Mouse (Mus musculus): ENCODE results near the gene A630076J17Rik. TPM values are rescaled to one million over a fixed set of nuclear protein-coding genes. Genes with fewer than 3 reads are reported as not detected.

The A630076J17Rik gene
- total RNA-seq (2014; rRNA removed; ENCODE audit: low replicate concordance) (0.15 TPM in 1 of 2 replicates, not detected in the other), polyA plus RNA-seq (2015; fragmentation: Nextera tagmentation; extraction: Ambion mirVana) (0.11 and 0.25 TPM in 2 replicates)

- no peak for ATAC-seq (ENCODE audit: insufficient read depth, low read depth)
- no peak within 1 kb of the TSS for H3K4me2 ChIP-seq (ENCODE audit: low read depth, low read length)
- H3K27me3 ChIP-seq (ENCODE audit: control insufficient read depth, insufficient read depth, low read length), result peaks cover 7% of the 10 kb centered on the region; the same call in 1 of the 2 replicates
- TF ChIP-seq CTCF (IDR thresholded peaks at IDR 0.05; ENCODE audit: low read depth), result no peak
- H3K9ac ChIP-seq (replicated peaks; ENCODE audit: low read depth, low read length), result no peak within 1 kb of the TSS
- 40% methylated on average over 1 of the region's 1 CpGs for WGBS
- H3K27ac ChIP-seq (ENCODE audit: low read depth), result no peak within 1 kb of the TSS
- H3K9me3 ChIP-seq (replicated peaks; ENCODE audit: control insufficient read depth, low read length), result no peaks in the 10 kb centered on the region
- no peaks in the 10 kb centered on the region; the same call in 1 of the 2 replicates for H3K4me1 ChIP-seq (ENCODE audit: control insufficient read depth, insufficient read depth)
- DNase-seq (ENCODE audit: low spot score), result no peak
- no peak within 1 kb of the TSS for H3K4me3 ChIP-seq (ENCODE audit: low read depth, low read length)
- H3K36me3 ChIP-seq (replicated peaks; ENCODE audit: control insufficient read depth, insufficient read depth, low read length), result no peaks in the 10 kb centered on the region
Observed at GRCm38 (mm10) chr3:107230527-107230926, at the start of gene A630076J17Rik. A630076J17Rik (plus strand) TSS chr3:107230614.

GRCm38 (mm10) chr3:107180860-107181259, 49.6 kb upstream of the A630076J17Rik start:
- H3K27me3 ChIP-seq (ENCODE audit: control insufficient read depth, insufficient read depth, low read length), result no peaks in the 10 kb centered on the region
- no peak overlapping the region for H3K4me3 ChIP-seq (ENCODE audit: low read depth, low read length)
- DNase-seq (ENCODE audit: low spot score) (no peak), ATAC-seq (ENCODE audit: insufficient read depth, low read depth) (no peak)
- no peaks in the 10 kb centered on the region for H3K36me3 ChIP-seq (replicated peaks; ENCODE audit: control insufficient read depth, insufficient read depth, low read length)
- H3K9ac ChIP-seq (replicated peaks; ENCODE audit: low read depth, low read length), result no peak overlapping the region
- TF ChIP-seq CTCF (IDR thresholded peaks at IDR 0.05; ENCODE audit: low read depth), result no peak
- no peak for TF ChIP-seq EP300 (IDR thresholded peaks at IDR 0.05; ENCODE audit: low read depth)
- no peak overlapping the region for H3K27ac ChIP-seq (ENCODE audit: low read depth)
- no peaks in the 10 kb centered on the region for H3K9me3 ChIP-seq (replicated peaks; ENCODE audit: control insufficient read depth, low read length)
- no peaks in the 10 kb centered on the region for H3K4me1 ChIP-seq (ENCODE audit: control insufficient read depth, insufficient read depth)
- H3K4me2 ChIP-seq (ENCODE audit: low read depth, low read length), result no peak overlapping the region
- 62% methylated on average over 2 of the region's 2 CpGs for WGBS

GRCm38 (mm10) chr3:107182756-107183155, 47.7 kb upstream of the A630076J17Rik start, which contains the start of gene Kcna10:
Kcna10 (plus strand) TSS chr3:107183056.
- TF ChIP-seq CTCF (IDR thresholded peaks at IDR 0.05; ENCODE audit: low read depth), result no peak
- no peak for TF ChIP-seq EP300 (IDR thresholded peaks at IDR 0.05; ENCODE audit: low read depth)
- ATAC-seq (ENCODE audit: insufficient read depth, low read depth) (no peak), DNase-seq (ENCODE audit: low spot score) (no peak)
- H3K4me3 ChIP-seq (ENCODE audit: low read depth, low read length), result no peak within 1 kb of the TSS
- H3K9me3 ChIP-seq (replicated peaks; ENCODE audit: control insufficient read depth, low read length), result no peaks in the 10 kb centered on the region
- no peak within 1 kb of the TSS for H3K27ac ChIP-seq (ENCODE audit: low read depth)
- H3K27me3 ChIP-seq (ENCODE audit: control insufficient read depth, insufficient read depth, low read length), result no peaks in the 10 kb centered on the region
- H3K9ac ChIP-seq (replicated peaks; ENCODE audit: low read depth, low read length), result no peak within 1 kb of the TSS
- WGBS, result 68% methylated on average over 1 of the region's 1 CpGs
- H3K4me1 ChIP-seq (ENCODE audit: control insufficient read depth, insufficient read depth), result no peaks in the 10 kb centered on the region
- H3K4me2 ChIP-seq (ENCODE audit: low read depth, low read length), result no peak within 1 kb of the TSS
- no peaks in the 10 kb centered on the region for H3K36me3 ChIP-seq (replicated peaks; ENCODE audit: control insufficient read depth, insufficient read depth, low read length)

GRCm38 (mm10) chr3:107183178-107183577, 47.2 kb upstream of the A630076J17Rik start:
- Histone ChIP-seq H3K4me1 (ENCODE audit: control insufficient read depth, insufficient read depth) (no peaks in the 10 kb centered on the region), H3K4me3 (ENCODE audit: low read depth, low read length) (no peak overlapping the region), H3K9me3 (replicated peaks; ENCODE audit: control insufficient read depth, low read length) (no peaks in the 10 kb centered on the region), H3K27me3 (ENCODE audit: control insufficient read depth, insufficient read depth, low read length) (no peaks in the 10 kb centered on the region), H3K27ac (ENCODE audit: low read depth) (no peak overlapping the region), H3K9ac (replicated peaks; ENCODE audit: low read depth, low read length) (no peak overlapping the region), H3K4me2 (ENCODE audit: low read depth, low read length) (no peak overlapping the region), H3K36me3 (replicated peaks; ENCODE audit: control insufficient read depth, insufficient read depth, low read length) (no peaks in the 10 kb centered on the region)
- no peak for TF ChIP-seq EP300 (IDR thresholded peaks at IDR 0.05; ENCODE audit: low read depth)
- TF ChIP-seq CTCF (IDR thresholded peaks at IDR 0.05; ENCODE audit: low read depth), result no peak
- DNase-seq (ENCODE audit: low spot score) (no peak), ATAC-seq (ENCODE audit: insufficient read depth, low read depth) (no peak)
- 73% methylated on average over 3 of the region's 3 CpGs for WGBS

- no peak for DNase-seq (ENCODE audit: low spot score)
- WGBS, result 73% methylated on average over 3 of the region's 3 CpGs
- no peaks in the 10 kb centered on the region for H3K36me3 ChIP-seq (replicated peaks; ENCODE audit: control insufficient read depth, insufficient read depth, low read length)
- no peak for ATAC-seq (ENCODE audit: insufficient read depth, low read depth)
- H3K4me1 ChIP-seq (ENCODE audit: control insufficient read depth, insufficient read depth), result no peaks in the 10 kb centered on the region
- TF ChIP-seq CTCF (IDR thresholded peaks at IDR 0.05; ENCODE audit: low read depth), result no peak
- no peak for TF ChIP-seq EP300 (IDR thresholded peaks at IDR 0.05; ENCODE audit: low read depth)
- H3K27ac ChIP-seq (ENCODE audit: low read depth), result no peak overlapping the region
- no peaks in the 10 kb centered on the region for H3K9me3 ChIP-seq (replicated peaks; ENCODE audit: control insufficient read depth, low read length)
- H3K4me2 ChIP-seq (ENCODE audit: low read depth, low read length), result no peak overlapping the region
- H3K9ac ChIP-seq (replicated peaks; ENCODE audit: low read depth, low read length), result no peak overlapping the region
- H3K4me3 ChIP-seq (ENCODE audit: low read depth, low read length), result no peak overlapping the region
- H3K27me3 ChIP-seq (ENCODE audit: control insufficient read depth, insufficient read depth, low read length), result no peaks in the 10 kb centered on the region
Observed at GRCm38 (mm10) chr3:107185597-107185996, 44.8 kb upstream of the A630076J17Rik start.

DNA sequence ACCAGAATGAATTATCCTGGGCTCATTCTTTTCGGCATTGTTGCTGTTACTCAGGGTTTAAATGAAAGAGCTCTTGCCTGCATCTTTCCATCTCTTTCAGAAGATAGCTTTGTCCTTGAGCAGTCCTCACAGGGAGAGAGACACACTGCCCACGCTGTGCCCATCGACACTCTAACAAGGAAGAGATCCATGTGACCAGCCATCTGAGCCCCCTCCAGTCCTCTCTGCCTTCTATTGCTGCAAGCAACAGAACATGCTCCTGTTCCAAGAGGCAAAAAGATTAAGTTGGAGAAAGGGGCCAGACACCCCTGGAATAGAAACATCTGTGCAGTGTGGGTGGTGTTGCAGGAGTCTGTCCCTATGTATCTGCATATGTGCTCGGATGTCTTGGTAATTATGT, 43.4 kb upstream of the A630076J17Rik start:
- DNase-seq (ENCODE audit: low spot score) (no peak), ATAC-seq (ENCODE audit: insufficient read depth, low read depth) (no peak)
- Histone ChIP-seq H3K27ac (ENCODE audit: low read depth) (no peak overlapping the region), H3K4me3 (ENCODE audit: low read depth, low read length) (no peak overlapping the region), H3K27me3 (ENCODE audit: control insufficient read depth, insufficient read depth, low read length) (no peaks in the 10 kb centered on the region), H3K36me3 (replicated peaks; ENCODE audit: control insufficient read depth, insufficient read depth, low read length) (no peaks in the 10 kb centered on the region), H3K4me1 (ENCODE audit: control insufficient read depth, insufficient read depth) (no peaks in the 10 kb centered on the region), H3K4me2 (ENCODE audit: low read depth, low read length) (no peak overlapping the region), H3K9me3 (replicated peaks; ENCODE audit: control insufficient read depth, low read length) (no peaks in the 10 kb centered on the region), H3K9ac (replicated peaks; ENCODE audit: low read depth, low read length) (no peak overlapping the region)
- WGBS, result 74% methylated on average over 4 of the region's 4 CpGs
- no peak for TF ChIP-seq CTCF (IDR thresholded peaks at IDR 0.05; ENCODE audit: low read depth)
- TF ChIP-seq EP300 (IDR thresholded peaks at IDR 0.05; ENCODE audit: low read depth), result no peak
